Mouse (Mus musculus): ENCODE measurements around the gene Hcfc2.
A peak's percentile ranks its signal among the peaks of the same experiment; 100 is the strongest.

DNA sequence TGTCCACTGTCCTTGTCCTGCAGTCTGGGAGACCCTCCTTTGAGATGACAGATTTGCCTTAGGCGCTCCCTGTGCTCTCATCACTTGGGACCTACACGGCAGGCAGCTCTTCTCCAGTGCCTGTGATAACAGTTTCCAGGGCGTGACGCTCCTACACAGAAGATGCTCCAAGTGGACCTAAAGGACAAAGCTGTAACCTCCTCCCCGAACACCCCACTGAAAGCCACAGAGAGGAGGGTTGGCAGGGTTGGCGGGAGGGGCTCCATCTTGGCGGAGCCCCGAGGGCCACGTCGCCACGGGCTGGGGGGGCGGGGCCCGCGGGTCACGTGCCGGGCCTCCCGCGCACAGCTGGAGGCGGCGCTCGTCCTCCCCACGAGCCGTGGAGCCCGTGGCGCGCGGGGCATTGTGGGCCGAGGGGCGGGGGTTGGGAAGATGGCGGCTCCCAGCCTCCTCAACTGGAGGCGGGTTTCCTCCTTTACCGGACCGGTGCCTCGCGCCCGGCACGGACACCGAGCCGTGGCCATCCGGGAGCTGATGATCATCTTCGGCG lies 2.8 kb downstream of the Hcfc2 start:
- TF ChIP-seq CTCF (IDR thresholded peaks at IDR 0.05; ENCODE audit: low read depth) (peak; percentile 28; the same call in 1 of the 2 replicates), EP300 (optimal IDR thresholded peaks at IDR 0.05) (no peak)
